Mouse (Mus musculus) liver, embryonic 14.5 days (tissue): ENCODE data around the gene Nploc4. TPM values are rescaled to one million over a fixed set of nuclear protein-coding genes. Genes with fewer than 3 reads are reported as not detected.
"Not testable (repeated sequence)": the region's sequence is repeated elsewhere in the genome, so short reads cannot be mapped to it uniquely, and the experiment has no call there.

Experiments used
- ATAC-seq: fragments of 200-750 bp; cut with Nextera tagmentation; 2 replicates; pipeline ENCODE4 v1.8.0; 2017; ENCODE audit warnings: moderate number of reproducible peaks, mild to moderate bottlenecking, moderate library complexity; ENCODE audit not compliant: insufficient read depth
- DNase-seq, 3 experiments: peaks; one replicate each; pipeline ENCODE4 v3.0.0-alpha.2; 2012 to 2013; ENCODE audit warnings: low read depth in 3 of 3, low spot score in 3 of 3
- H3K27ac ChIP-seq: fragments of 300-500 bp; sonication (generic); 2 replicates; pipeline ENCODE4 v1.5.1; 2014; ENCODE audit warnings: moderate library complexity, mild to moderate bottlenecking, control low read depth, inconsistent platforms
- H3K27me3 ChIP-seq: fragments of 300-500 bp; sonication (generic); 2 replicates; pipeline ENCODE4 v1.6.1; 2014; ENCODE audit warnings: mild to moderate bottlenecking, low read length, moderate library complexity; ENCODE audit not compliant: control insufficient read depth, insufficient read depth
- H3K36me3 ChIP-seq: fragments of 300-500 bp; sonication (generic); replicated peaks from 2 replicates; pipeline ENCODE4 v1.6.1; 2014; ENCODE audit warnings: low read depth; ENCODE audit not compliant: control insufficient read depth, insufficient read depth
- H3K4me1 ChIP-seq, 2 experiments: fragments of 200-500 bp in 1 of 2; fragments of 300-500 bp in 1 of 2; sonication (generic) in 1 of 2; replicated peaks; 2 replicates each; pipeline ENCODE4 v1.6.1; 2012 to 2014; ENCODE audit warnings: antibody characterized with exemption in 1 of 2, inconsistent platforms in 1 of 2, low read length in 1 of 2; ENCODE audit not compliant: control insufficient read depth in 2 of 2, insufficient read depth in 2 of 2
- H3K4me2 ChIP-seq: fragments of 300-500 bp; sonication (generic); 2 replicates; pipeline ENCODE4 v1.6.1; 2014; ENCODE audit warnings: low read depth, mild to moderate bottlenecking, control low read depth, moderate library complexity
- H3K4me3 ChIP-seq, 2 experiments: fragments of 200-500 bp in 1 of 2; fragments of 300-500 bp in 1 of 2; sonication (generic) in 1 of 2; 2 replicates each; pipeline ENCODE4 v1.5.1; 2012 to 2014; ENCODE audit warnings: low read depth in 2 of 2, low read length in 2 of 2, mild to moderate bottlenecking in 2 of 2, control low read depth in 1 of 2, inconsistent platforms in 1 of 2, moderate library complexity in 1 of 2; ENCODE audit not compliant: insufficient read depth in 1 of 2
- H3K9ac ChIP-seq: fragments of 300-500 bp; sonication (generic); replicated peaks from 2 replicates; pipeline ENCODE4 v1.6.1; 2014; ENCODE audit warnings: mild to moderate bottlenecking, control low read depth, moderate library complexity
- H3K9me3 ChIP-seq: fragments of 300-500 bp; sonication (generic); 2 replicates; pipeline ENCODE4 v1.6.1; 2016; ENCODE audit warnings: low read length, mixed read lengths; ENCODE audit not compliant: control insufficient read depth
- CTCF ChIP-seq: IDR thresholded peaks from 2 replicates; pipeline ENCODE4 v1.5.1; 2016; ENCODE audit warnings: antibody characterized with exemption, low read depth, control low read depth
- EP300 ChIP-seq: IDR thresholded peaks from 2 replicates; pipeline ENCODE4 v1.6.1; 2016; ENCODE audit warnings: antibody characterized with exemption, low read depth
- WGBS: fragments of 180-500 bp; shearing (Covaris S2); extraction: QIAGEN DNeasy Blood & Tissue Kit; methylation state at CpG from one replicate; pipeline ENCODE4 v1.1.7; 2014; ENCODE audit not compliant: insufficient replicate concordance; 5-methylcytosine and 5-hydroxymethylcytosine counted together
- polyA plus RNA-seq, 2 experiments: library from polyadenylated mRNA; depleted of rRNA in 1 of 2; stranded (reverse) in 1 of 2; unstranded in 1 of 2; fragments of >200 nt; fragmentation: Nextera tagmentation in 1 of 2; extraction: Ambion mirVana in 1 of 2; gene quantifications; 2 replicates each; pipeline versions ENCODE4 v1.2.1 to v1.2.3; 2012 to 2014

Gene Nploc4
- polyA plus RNA-seq, 2 experiments = 21.1 to 21.2 TPM

- H3K27ac ChIP-seq = peak overlapping the region; percentile 72
- H3K4me3 ChIP-seq = peak overlapping the region; percentile 69 to 99
- no peak for DNase-seq
- H3K27me3 ChIP-seq = peaks cover 17% of the 10 kb centered on the region
- ATAC-seq = peak; percentile 16; the same call in 1 of the 2 replicates
- H3K4me1 ChIP-seq = peaks cover 19 to 36% of the 10 kb centered on the region in 2 experiments
- no peaks in the 10 kb centered on the region for H3K9me3 ChIP-seq
- WGBS = under 1% methylated on average over 53 of the region's 53 CpGs
- H3K4me2 ChIP-seq = peak overlapping the region; percentile 100
- no peak for TF ChIP-seq CTCF
- no peak for TF ChIP-seq EP300
- H3K9ac ChIP-seq = peak overlapping the region; percentile 100
- H3K36me3 ChIP-seq = peaks cover 14% of the 10 kb centered on the region
Measured at GRCm38 (mm10) chr11:120348684-120349370, 88.7 kb downstream of the Nploc4 start.

GRCm38 (mm10) chr11:120347791-120348683 is 89.5 kb downstream of the Nploc4 start, which contains the start of gene Actg1:
Gene Actg1, minus strand, starts transcription at chr11:120348542.
- H3K4me1 ChIP-seq = peaks cover 13 to 30% of the 10 kb centered on the region in 2 experiments
- DNase-seq (peak; percentile 75 to 81 (median 76)), ATAC-seq (peak; percentile 79)
- peak within 1 kb of the TSS; percentile 75 to 99 for H3K4me3 ChIP-seq
- peaks cover 17% of the 10 kb centered on the region for H3K27me3 ChIP-seq
- peak within 1 kb of the TSS; percentile 100 for H3K9ac ChIP-seq
- peaks cover 14% of the 10 kb centered on the region for H3K36me3 ChIP-seq
- H3K27ac ChIP-seq = peak within 1 kb of the TSS; percentile 89
- H3K9me3 ChIP-seq = no peaks in the 10 kb centered on the region
- TF ChIP-seq EP300 = 0 out of 2 replicates have a peak, but pooled peaks have one; percentile 6
- TF ChIP-seq CTCF = no peak
- WGBS = 2% methylated on average over 99 of the region's 103 CpGs
- peak within 1 kb of the TSS; percentile 100 for H3K4me2 ChIP-seq

GRCm38 (mm10) chr11:120347301-120347700 is 90.2 kb downstream of the Nploc4 start:
- DNase-seq = no peak
- peaks cover 11 to 25% of the 10 kb centered on the region in 2 experiments for H3K4me1 ChIP-seq
- TF ChIP-seq EP300 (no peak), CTCF (no peak)
- peak overlapping the region; percentile 100 for H3K4me2 ChIP-seq
- H3K4me3 ChIP-seq = peak overlapping the region; percentile 75 to 99
- H3K36me3 ChIP-seq = peaks cover 14% of the 10 kb centered on the region
- no peak for ATAC-seq
- no peak overlapping the region for H3K27ac ChIP-seq
- no peaks in the 10 kb centered on the region for H3K9me3 ChIP-seq
- 8% methylated on average over 10 of the region's 10 CpGs for WGBS
- H3K9ac ChIP-seq = peak overlapping the region; percentile 100
- peaks cover 17% of the 10 kb centered on the region for H3K27me3 ChIP-seq

- peaks cover 11 to 23% of the 10 kb centered on the region in 2 experiments for H3K4me1 ChIP-seq
- peaks cover 17% of the 10 kb centered on the region for H3K27me3 ChIP-seq
- peaks cover 14% of the 10 kb centered on the region for H3K36me3 ChIP-seq
- peak overlapping the region; percentile 34 to 55 for H3K4me3 ChIP-seq
- not testable (repeated sequence) for ATAC-seq, H3K27ac ChIP-seq, H3K9me3 ChIP-seq, DNase-seq, H3K9ac ChIP-seq
- WGBS = 73% methylated on average over 10 of the region's 13 CpGs
- H3K4me2 ChIP-seq = peak overlapping the region; percentile 49
Measured at GRCm38 (mm10) chr11:120346383-120347034, 91.0 kb downstream of the Nploc4 start.
